Mouse (Mus musculus): ENCODE data around the gene Gabrb2.

GRCm38 (mm10) chr11:42468381-42468780, 48.8 kb downstream of the Gabrb2 start:
- no peak for TF ChIP-seq CTCF (IDR thresholded peaks at IDR 0.05; ENCODE audit: extremely low read depth, insufficient read depth, insufficient read length, insufficient replicate concordance)
- TF ChIP-seq POLR2A (IDR thresholded peaks at IDR 0.05; ENCODE audit: low read depth, low read length): no peak
